Mouse (Mus musculus): ENCODE data around the gene Slc4a2.

DNA sequence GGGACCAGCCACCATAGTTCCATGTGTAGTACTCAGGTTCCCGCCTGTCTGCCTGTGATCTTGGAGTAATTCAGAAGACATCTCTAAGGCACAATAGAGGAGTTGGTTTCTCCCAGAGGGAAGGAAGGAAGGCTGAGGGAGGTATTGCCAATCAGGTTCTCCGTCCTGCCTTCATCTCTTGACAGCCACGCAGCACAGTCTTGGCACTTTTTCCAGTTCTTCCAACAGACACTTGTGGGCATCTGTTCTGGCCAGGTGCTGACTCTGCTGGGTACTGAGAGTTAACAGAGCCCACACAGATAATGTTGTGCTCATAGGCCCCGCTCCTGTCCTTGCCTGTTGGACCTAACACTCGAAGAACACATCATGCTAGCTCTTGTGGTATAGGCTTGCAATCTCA, 63.1 kb downstream of the Slc4a2 start:
- no peak for TF ChIP-seq CEBPB (IDR thresholded peaks at IDR 0.05; ENCODE audit: insufficient read depth, poor library complexity, severe bottlenecking)
- no peak for TF ChIP-seq POLR2A (IDR thresholded peaks at IDR 0.05; ENCODE audit: insufficient read length, low read depth)
- TF ChIP-seq USF1 (IDR thresholded peaks at IDR 0.05; ENCODE audit: low read depth): no peak
- no peak for TF ChIP-seq TCF12 (IDR thresholded peaks at IDR 0.05; ENCODE audit: insufficient read depth, poor library complexity, severe bottlenecking)
- TF ChIP-seq POLR2AphosphoS2 (IDR thresholded peaks at IDR 0.05; ENCODE audit: insufficient read length, low read depth): no peak
- TF ChIP-seq MYOD1 (IDR thresholded peaks at IDR 0.05; ENCODE audit: control insufficient read depth in 1 of 3, insufficient read length in 2 of 3, low read depth in 2 of 3): no peak
- TF ChIP-seq MYOG (IDR thresholded peaks at IDR 0.05; ENCODE audit: control insufficient read depth in 1 of 3, insufficient read depth in 1 of 3, insufficient read length in 2 of 3, low read depth in 2 of 3): no peak
- TF ChIP-seq MAX (IDR thresholded peaks at IDR 0.05; ENCODE audit: low read depth): no peak
- no peak for TF ChIP-seq E2F4 (IDR thresholded peaks at IDR 0.05; ENCODE audit: insufficient read depth)
- TF ChIP-seq REST (IDR thresholded peaks at IDR 0.05; ENCODE audit: insufficient read depth, insufficient read length): no peak
- TF ChIP-seq TCF3 (IDR thresholded peaks at IDR 0.05; ENCODE audit: insufficient read length, low read depth): no peak
- no peak for TF ChIP-seq SRF (IDR thresholded peaks at IDR 0.05; ENCODE audit: control insufficient read depth, insufficient read length, low read depth)

Data from myocyte (in vitro differentiated cells).